Mouse (Mus musculus): ENCODE measurements at regions not wholly inside any gene's neighbourhood (a gene's known extent, or its start where the extent isn't known, plus 50 kb on each side); places are given as distances from the start of the nearest gene placed in this dataset.

DNA sequence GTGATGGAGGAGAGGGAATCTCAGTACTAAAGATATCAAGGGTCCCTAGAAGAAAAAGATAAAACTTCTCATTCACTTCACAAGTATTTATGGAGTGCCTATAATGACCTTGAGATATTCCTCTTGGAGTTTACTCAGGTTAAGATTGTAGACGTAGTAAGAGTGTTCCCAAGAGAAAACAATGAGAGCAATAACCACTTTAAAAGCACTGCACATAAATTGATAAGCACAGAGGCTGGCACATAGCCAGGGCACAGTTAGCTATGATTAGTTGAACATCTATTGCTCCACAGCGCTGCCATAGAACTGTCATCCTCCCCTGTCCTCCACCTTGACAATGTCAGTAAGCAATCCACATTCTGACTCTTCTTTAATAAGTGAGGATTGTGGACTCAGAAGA lies 389.8 kb upstream of the Dynlrb2 start:
- TF ChIP-seq CTCF (IDR thresholded peaks at IDR 0.05; ENCODE audit: low read depth) (no peak), EP300 (IDR thresholded peaks at IDR 0.05; ENCODE audit: low read depth) (no peak)
